Mouse (Mus musculus) ES-CJ7 (cell line): ENCODE measurements around the gene Acadvl.
A peak's percentile ranks its signal among the peaks of the same experiment; 100 is the strongest.

Experiments used
- DNase-seq: peaks from one replicate; pipeline ENCODE4 v3.0.0; 2011; ENCODE audit warnings: low read depth, low spot score

Acadvl gene

DNA sequence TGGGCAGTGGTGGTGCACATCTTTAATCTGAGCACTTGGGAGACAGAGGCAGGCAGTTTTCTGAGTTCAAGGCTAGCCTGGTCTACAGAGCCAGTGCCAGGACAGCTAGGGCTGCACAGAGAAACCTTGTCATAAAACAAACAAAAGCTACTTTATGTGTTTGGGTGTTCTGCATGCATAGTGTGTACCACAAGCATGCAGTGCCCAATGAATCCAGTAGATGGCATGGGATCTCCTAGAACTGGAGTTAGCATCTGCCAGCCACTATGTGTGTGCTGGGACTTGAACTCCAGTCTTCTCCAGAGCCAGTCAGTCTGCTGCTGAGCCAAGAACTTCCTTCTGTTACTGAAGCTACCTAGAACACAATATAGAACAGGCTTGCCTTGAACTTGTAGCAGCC lies 13.3 kb downstream of the Acadvl start:
- peak; percentile 89 for DNase-seq

DNA sequence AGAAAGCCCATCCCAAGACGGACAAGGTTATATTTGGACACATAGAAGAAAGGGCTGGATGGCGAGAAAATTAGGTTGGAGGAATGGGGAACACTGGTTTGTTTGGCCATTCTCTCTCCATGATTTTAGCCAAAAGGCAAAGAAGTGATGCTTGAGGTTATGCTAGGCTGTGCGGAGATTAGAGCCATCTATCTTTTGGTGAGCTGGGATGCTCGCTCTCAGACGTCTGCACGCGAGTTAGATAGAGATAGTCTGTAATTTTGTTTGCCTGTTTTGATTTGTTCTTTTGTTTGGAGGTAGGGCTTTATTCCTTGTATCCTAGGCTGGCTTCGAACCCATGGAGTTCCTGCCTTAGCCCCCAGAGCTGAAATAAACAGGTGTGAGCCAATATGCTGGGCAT lies 14.1 kb downstream of the Acadvl start:
- no peak for DNase-seq

DNA sequence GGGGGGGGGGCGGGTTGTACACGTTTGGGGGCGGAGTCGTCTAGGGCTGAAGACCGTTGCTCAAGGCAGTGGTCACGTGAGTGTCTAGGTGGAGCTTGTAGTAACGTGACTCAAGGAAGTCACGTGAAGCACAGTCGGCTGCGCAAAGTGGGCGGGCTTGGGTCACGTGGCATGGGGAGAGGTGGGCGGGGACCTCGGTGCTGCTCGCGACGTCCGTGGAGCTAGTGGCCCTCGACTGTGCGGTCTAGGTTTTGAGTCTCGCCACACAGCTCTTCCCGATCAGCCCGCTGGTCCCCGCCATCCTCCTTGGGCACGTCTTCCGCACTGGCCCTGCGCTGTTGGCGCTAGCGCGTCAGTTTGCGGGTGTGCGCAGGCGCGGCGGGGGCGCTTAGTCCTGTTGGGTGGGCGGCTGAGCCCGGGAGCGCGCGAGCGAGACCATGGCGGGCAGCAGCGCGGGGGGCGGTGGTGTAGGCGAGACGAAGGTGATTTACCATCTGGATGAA lies 14.8 kb downstream of the Acadvl start, which contains the start of gene Dvl2:
Dvl2 (plus strand) TSS at position 200 of the 503 bp plus-strand sequence.
- peak; percentile 99 for DNase-seq

DNA sequence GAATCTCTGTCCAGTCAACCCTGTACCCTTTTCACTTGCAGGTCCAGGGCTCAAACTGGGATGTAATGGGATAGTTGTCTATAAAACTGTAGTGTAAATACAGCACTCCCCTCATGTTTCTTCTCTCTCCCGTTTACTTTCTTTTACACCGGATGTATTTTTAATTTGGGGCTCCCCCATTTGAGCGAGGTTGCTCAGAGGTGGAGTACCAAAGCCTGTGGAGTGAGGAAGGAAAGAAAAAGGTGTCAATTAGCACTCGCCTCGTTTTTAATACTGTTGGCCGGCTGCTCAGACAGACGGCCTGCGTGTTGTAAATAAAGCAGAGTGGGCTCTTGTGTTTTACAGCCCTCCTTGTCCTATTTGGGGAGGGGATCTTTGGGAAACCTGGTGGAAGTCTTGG lies 15.5 kb downstream of the Acadvl start:
- DNase-seq = no peak

DNA sequence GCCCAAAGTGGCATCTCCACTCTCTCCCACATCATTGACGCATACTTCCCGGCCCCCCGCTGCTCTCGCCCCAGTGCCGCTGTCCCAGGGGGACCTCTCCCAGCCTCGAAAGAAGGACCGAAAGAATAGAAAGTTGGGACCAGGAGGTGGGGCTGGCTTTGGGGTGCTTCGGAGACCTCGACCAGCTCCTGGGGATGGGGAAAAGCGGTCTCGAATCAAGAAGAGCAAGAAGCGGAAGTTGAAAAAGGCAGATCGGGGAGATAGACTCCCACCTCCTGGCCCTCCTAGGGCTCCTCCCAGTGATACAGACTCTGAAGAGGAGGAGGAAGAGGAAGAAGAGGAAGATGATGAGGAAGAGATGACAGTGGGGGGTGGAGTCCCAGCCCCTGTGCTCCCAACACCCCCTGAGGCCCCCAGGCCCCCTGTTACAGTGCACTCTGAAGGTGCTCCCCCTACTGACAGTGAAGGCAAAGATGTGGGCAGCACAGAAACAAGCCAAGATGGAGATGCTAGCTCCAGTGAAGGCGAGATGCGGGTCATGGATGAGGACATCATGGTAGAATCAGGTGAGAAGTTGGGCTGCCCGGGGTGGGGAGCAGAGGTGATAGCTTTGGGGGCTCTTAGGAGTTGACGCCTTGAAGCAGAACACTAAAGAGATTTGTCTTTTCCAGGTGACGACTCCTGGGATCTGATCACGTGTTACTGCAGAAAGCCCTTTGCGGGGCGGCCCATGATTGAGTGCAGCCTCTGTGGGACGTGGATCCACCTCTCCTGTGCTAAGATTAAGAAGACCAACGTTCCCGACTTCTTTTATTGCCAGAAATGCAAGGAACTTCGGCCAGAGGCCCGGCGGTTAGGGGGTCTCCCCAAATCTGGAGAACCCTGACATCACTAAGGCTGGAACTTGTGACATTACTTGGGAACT lies 16.4 kb downstream of the Acadvl start:
- DNase-seq = peak; percentile 44

DNA sequence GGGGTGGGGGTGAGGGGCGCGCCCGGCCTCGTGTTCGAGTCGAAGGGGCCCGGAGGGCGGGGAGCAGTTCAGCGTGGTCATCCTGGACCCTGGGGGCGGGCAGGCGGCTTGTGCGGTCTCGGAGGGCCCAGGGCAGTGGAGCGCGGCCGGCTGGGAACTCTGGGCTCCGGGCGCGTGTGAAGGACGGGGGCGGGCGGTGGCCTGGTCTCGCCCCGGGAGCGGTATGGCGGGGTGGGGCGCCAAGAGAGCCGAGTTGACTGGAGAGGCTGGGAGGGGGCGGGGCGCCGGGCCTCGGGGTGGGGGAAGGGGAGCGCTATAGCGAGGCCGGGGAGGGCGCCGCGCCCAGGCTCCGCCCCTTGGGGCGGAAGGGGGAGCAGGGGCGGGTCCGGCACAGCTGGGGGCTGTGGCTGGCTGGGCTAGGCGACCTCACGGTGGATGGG lies 18.1 kb downstream of the Acadvl start:
- peak; percentile 90 for DNase-seq

DNA sequence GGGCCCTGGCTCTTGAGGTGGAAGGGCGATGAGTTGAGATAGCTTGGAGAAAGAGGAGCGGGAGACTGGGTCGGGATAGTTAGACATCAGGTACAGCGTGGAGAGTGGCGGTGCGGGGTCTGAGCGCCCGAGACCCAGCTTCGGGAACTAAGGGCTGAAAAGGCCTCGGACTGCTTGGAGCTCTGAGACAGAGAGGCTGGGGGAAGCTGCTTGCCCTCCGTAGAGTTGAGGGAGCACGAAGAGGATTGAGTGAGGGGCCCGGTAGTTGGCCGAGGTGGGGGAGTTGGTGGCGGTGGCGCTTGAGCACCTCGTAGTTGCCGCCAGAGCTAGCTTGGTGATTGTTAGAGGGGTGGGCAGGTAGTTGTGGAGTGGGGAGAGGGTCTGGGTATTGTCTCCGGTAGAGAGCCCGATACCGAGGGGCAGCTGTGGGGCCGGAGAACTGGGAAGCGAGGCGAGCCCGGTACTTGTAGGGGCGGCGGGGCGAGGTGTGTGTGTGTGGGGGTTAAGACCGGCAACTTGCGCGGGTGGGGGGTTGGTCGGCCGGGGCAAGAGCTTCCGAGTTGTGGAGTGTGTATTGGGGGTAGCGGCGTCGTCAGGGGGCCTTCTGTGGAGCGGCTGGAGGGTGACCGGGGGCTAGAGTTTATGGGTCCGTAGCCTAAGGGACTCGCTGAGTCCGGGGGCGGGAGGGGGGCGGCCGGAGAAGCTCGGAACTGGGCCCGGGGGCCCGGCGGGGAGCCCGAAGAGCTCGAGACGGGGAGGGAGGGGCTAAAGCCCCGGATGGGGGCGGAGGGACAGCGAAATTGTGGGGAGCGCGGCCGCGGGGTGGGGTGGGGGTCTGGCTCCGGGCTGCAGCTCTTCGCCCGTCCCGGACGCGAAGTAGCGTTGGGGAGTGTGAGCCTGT lies 18.8 kb downstream of the Acadvl start:
- DNase-seq = no peak

DNA sequence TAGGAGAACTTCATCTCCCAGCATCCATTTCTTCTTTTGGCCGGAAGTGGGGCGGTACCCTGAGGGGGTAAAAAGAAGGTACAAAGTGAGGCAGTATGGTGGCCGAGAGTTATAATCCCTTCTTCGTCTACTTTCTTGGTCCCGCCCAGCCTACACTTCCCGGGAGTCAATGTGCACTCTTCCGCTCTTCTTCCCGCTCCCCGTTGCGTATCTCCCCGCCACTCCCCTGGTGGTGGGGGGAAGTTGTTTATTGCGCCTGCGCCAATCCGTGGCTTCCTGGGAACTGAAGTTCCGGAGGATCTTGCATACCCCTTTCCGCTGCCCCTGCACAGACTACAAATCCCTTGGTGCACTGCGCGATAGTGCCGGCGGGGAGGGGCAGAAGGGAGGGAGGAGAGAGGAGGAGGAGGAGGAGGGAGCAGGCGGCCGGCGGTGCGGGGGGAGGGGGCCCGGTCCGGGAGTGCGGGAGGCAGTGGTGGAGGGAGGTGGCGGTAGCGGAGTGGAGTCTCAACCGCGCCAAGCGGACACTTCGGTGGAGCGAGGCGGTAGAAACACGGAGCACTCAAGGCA lies 19.7 kb downstream of the Acadvl start, which contains the start of gene Phf23:
Phf23 (plus strand) TSS at position 387 of the 570 bp plus-strand sequence.
- peak; percentile 100 for DNase-seq

DNA sequence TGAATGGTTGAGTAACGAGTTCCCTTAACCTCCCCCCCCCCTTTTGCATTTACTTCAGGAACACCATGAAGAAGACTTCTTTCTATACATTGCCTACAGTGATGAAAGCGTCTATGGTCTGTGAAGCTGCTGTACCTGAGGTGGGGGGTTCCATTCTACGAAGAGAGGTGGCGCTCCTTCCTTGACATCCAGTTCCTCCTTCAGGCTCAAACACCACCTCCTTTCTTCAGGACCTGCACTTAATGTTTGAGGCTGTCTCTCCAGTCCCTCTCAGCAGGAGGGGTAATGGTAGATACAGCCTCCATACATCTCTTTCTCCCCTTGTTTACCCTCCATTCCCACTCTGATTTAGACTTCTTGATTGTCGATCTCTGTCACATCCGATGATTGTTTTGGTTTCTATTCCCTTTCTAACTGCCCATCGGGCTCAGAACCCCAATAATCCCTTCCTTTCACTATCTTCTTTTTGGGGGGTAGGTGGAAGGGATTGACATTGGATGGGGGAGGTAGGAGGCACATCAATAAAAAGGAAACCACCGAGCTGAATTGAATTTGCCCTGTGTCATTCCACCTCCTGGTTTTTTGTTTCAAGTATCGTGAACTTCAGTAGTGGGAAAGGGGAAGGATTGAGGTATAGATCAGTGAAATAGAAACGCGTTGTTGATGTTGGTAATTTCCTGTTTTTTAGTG lies 20.7 kb downstream of the Acadvl start:
- DNase-seq = peak; percentile 42

DNA sequence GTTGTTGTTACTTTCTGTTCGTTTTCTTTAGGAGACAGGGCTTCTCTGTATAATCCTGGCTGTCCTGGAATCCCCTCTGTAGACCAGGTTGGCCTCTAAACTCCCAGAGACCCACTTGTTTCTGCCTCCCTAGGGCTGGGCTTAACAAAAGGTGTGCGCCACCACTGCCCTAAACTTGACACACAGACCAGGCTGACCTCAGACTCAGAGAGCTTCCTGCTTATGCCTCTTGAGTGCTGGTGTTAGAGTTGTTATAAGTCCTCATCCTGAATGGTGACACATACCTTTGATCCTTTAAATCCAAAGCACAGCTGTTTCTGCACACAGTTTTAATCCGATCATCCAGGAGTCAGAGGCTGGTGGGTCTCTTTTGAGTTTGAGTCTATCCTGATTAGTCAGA lies 22.3 kb downstream of the Acadvl start:
- DNase-seq = no peak

DNA sequence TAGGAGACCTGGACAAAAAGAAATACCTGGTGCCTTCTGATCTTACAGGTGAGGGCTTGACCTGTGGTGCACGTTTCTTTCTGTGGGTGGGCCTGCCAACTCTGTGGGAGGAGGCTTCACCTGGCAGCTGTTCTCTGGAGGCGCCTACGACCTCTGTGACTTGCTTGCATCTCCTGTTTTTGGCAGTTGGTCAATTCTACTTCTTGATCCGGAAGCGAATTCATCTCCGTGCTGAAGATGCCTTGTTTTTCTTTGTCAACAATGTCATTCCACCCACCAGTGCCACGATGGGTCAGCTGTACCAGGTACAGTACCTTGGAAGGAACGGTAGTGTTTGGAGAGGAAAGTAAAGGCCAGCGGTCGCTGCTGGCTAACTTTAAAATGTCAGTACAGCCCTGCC lies 22.8 kb downstream of the Acadvl start:
- DNase-seq = no peak

DNA sequence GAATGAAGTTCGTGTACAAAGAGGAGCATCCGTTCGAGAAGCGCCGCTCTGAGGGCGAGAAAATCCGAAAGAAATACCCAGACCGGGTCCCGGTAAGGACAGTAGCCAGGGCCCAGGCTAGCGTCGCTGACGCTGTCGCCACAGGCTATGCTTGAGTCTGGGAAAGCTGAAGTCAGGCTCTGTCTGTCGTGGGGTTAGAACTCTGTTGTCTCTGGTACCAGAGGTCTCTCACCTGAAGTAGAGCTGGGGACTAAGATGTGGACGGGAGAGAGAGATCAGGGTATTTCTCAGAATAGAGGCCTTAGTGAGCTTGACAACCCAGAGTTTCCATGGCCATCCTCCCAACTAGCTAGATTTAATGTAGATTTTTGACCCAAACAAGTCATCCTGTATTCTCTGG lies 23.5 kb downstream of the Acadvl start:
- DNase-seq = no peak

DNA sequence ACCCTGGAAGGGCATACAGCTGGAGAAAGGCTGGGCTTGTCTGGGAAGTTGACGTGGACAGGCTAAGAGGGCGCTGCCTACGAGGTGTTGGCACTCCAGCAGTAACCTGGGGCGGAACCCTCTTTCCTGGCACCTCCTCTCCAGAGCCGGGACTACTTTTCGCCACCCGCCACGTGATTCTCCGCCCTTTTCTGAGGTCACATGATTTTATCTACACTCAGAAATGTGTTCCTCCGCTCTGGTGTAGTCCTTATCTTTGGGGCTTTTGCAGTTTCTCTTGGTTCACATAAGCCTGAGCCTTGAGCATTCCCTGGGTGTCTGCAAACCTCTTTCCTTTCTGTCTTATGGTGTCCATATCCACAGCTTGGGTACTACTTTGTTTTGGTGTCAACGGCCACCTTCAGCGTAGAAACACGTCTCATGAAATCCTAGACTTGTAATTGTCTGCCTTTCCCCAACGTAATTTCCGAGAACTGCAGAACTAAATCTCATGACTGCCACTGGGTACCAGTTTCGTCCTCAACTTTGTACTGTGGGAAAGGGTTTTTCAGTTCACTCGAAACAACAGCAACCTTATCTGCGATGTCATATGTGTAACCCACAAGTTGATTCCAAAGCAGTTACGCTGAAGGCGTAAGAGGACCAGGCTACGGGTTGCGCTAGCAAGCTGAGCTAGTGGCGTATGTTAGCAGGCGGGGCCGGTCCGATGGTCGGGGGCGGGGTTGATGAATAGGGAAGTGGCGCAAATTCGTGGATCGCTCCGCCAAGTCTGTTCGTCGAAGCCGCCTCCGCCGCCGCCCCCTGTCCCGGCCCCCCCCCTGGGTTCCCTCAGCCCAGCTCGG lies 24.1 kb downstream of the Acadvl start, which contains the start of gene Gabarap:
Gabarap (plus strand) TSS at position 294 of the 842 bp plus-strand sequence.
- peak; percentile 96 for DNase-seq

DNA sequence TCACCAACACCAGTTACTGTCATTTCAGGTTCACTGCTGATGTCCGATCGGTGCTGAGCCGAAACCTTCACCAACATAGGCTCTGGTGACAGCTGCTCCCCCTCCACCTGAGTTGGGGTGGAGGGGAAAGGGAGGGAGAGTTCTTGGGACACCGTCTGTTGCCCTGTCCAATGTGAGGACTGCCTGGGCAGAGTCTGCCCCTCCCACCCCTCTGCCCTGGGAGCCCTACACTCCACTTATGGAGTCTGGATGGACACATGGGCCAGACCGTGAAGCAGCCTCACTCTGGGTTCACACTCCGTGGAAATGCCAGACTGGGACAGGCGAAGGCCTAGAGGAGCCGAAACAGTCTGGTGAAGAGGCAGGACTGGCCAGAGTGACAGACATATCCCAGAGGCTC lies 25.3 kb downstream of the Acadvl start:
- DNase-seq = no peak

DNA sequence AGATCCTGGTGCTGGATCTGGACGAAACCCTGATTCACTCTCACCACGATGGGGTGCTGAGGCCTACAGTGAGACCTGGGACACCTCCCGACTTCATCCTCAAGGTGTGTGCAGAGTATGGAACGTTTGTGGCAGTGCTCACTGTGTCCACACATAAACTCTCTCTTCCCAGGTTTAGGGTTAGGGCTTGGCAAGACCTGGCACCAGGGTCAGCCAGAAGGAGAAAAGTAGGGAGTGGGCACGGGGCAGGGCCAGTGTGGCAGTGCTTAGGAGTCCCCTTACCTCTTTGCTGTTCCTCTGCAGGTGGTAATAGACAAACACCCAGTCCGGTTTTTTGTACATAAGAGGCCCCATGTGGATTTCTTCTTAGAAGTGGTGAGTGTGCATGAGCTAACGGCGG lies 30.8 kb downstream of the Acadvl start:
- no peak for DNase-seq

DNA sequence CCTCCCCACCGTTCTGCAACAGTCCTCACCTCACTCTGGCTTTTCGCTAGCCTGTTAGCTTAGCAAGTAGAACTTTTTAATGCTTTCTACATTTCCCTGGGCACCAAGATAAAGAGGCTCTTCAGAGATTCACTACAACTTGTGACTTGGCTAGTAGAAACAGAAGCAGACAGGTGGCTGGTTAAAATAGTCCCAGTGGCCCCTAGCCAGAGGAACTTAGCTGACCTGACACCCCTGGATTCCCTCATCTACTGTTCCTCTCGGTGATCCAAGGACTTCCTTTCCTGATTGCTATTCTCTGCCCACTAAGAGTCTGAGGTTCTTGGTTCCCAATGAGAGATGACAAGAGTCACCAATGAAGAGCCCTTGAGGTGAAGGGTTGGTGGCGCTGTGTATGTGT lies 31.8 kb downstream of the Acadvl start:
- no peak for DNase-seq

DNA sequence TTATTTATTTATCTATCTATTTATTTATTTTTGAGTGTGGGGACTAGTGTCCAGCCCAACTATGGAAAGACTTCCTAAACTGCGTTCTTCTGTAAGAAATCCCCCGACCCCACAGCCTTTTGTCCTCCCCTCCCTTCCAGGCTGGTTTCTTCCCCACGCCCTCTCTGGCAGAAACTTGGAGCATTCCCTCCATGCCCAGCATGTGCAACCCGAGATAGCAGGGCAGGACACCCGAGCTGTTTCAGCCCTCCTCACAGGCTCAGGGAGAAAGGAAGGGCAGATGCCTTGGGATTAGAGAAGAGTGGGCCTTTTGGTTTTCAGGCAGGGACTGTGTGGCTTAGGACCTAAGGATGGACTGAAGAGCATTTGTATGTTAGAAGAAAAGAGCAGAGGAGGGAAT lies 32.3 kb downstream of the Acadvl start:
- no peak for DNase-seq

DNA sequence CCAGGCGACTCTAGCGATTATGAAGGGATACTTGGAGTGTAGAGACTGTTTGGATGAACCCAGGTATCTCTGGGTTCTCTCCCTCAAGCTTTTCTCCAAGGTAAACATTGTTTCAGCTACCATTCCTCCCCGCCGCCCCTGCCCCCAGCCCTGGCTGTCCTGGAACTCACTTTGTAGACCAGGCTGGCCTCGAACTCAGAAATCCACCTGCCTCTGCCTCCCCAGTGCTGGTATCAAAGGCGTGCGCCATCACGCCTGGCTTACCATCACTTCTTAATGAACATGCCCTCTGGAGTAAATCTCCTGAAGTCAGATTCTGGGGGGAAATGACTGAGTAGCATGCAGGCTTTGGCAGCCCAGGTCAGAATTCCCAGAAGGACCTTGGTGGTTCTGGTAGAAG lies 33.0 kb downstream of the Acadvl start, which contains the start of gene Elp5:
Elp5 (minus strand) TSS at position 293 of the 400 bp plus-strand sequence.
- DNase-seq = no peak

DNA sequence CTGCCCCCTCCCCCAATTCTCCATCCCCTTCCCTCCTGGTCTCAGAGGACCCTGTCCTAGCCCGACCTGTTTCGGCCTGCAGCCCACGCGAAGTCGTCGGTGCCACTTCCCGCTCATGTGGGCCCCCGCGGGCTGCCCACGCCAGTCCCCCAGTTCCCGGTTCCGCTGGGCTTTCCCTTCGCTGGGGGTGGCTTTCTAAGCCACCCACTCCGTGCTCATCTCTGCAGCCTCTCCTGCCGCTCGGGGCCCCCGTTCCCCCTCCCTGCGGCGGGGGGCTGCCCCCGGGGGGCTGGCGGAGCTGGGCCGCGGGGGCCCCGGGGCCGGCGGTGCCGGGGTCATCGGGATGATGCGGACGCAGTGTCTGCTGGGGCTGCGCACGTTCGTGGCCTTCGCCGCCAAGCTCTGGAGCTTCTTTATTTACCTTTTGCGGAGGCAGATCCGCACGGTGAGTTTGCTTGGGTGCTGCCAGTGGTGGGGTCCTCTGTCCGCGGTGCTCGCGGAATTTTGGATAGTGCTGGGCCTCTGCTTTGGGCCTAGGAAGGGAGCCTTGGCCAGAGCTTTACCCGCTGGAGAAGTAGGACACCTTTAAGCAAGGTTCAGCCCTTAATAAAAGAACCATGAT lies 34.0 kb downstream of the Acadvl start, which contains the start of gene Ctdnep1:
Ctdnep1 (plus strand) TSS at position 16 of the 622 bp plus-strand sequence.
- DNase-seq = no peak
